Mouse (Mus musculus): ENCODE data around the gene Cgas.
"Not testable (repeated sequence)": the region's sequence is repeated elsewhere in the genome, so short reads cannot be mapped to it uniquely, and the experiment has no call there.

DNA sequence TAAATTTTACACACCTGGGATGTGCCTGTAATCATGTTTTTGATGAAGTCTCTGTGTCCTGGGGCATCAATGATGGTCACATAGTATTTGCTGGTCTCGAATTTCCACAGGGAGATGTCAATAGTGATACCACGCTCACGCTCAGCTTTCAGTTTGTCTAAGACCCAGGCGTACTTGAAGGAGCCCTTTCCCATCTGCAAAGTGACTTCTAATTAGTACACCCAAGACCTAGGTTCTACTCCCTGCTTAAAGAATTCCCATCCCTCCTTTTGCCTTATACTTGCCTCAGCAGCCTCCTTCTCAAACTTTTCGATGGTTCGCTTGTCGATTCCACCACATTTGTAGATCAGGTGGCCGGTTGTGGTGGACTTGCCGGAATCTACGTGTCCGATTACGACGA, 37.2 kb upstream of the Cgas start:
- not testable (repeated sequence) for TF ChIP-seq CTCF (IDR thresholded peaks at IDR 0.05; ENCODE audit: borderline replicate concordance, insufficient read depth, low read length); POLR2A (IDR thresholded peaks at IDR 0.05; ENCODE audit: low read depth, low read length)

Data from embryonic fibroblast, embryonic 13.5 days (primary cell).